Mouse (Mus musculus) midbrain, embryonic 14.5 days (tissue): ENCODE data around the gene Gm28042. TPM values are rescaled to one million over a fixed set of nuclear protein-coding genes. Genes with fewer than 3 reads are reported as not detected.

Source experiments
- ATAC-seq: fragments of 200-750 bp; cut with Nextera tagmentation; 2 replicates; pipeline ENCODE4 v1.8.0; 2017; ENCODE audit warnings: moderate number of reproducible peaks, moderate library complexity; ENCODE audit not compliant: low FRiP score, low TSS enrichment
- DNase-seq: peaks from one replicate; pipeline ENCODE4 v3.0.0-alpha.2; 2015
- H3K27ac ChIP-seq: fragments of 300-500 bp; sonication (generic); replicated peaks from 2 replicates; pipeline ENCODE4 v1.5.1; 2014; ENCODE audit warnings: mild to moderate bottlenecking, low read depth, low read length, moderate library complexity
- H3K27me3 ChIP-seq: fragments of 300-500 bp; sonication (generic); 2 replicates; pipeline ENCODE4 v1.6.1; 2014; ENCODE audit warnings: low read length, control low read depth, mixed read lengths; ENCODE audit not compliant: control insufficient read depth, insufficient read depth
- H3K36me3 ChIP-seq: fragments of 300-500 bp; sonication (generic); 2 replicates; pipeline ENCODE4 v1.6.1; 2014; ENCODE audit warnings: low read length, control low read depth; ENCODE audit not compliant: control insufficient read depth, insufficient read depth
- H3K4me1 ChIP-seq: fragments of 300-500 bp; sonication (generic); 2 replicates; pipeline ENCODE4 v1.6.1; 2014; ENCODE audit warnings: mild to moderate bottlenecking, antibody characterized with exemption, low read length, control low read depth; ENCODE audit not compliant: control insufficient read depth, insufficient read depth
- H3K4me2 ChIP-seq: fragments of 300-500 bp; sonication (generic); 2 replicates; pipeline ENCODE4 v1.6.1; 2014; ENCODE audit warnings: mild to moderate bottlenecking, low read length, moderate library complexity
- H3K4me3 ChIP-seq: fragments of 300-500 bp; sonication (generic); replicated peaks from 2 replicates; pipeline ENCODE4 v1.5.1; 2014; ENCODE audit warnings: low read depth, low read length
- H3K9ac ChIP-seq: fragments of 300-500 bp; sonication (generic); replicated peaks from 2 replicates; pipeline ENCODE4 v1.6.1; 2014; ENCODE audit warnings: mild to moderate bottlenecking, low read length, moderate library complexity
- H3K9me3 ChIP-seq: fragments of 300-500 bp; sonication (generic); 2 replicates; pipeline ENCODE4 v1.6.1; 2016; ENCODE audit warnings: low read length, control low read depth, mixed read lengths; ENCODE audit not compliant: control insufficient read depth
- WGBS: fragments of 180-500 bp; shearing (Covaris S2); extraction: QIAGEN DNeasy Blood & Tissue Kit; methylation state at CpG from one replicate; pipeline ENCODE4 v1.1.7; 2014; 5-methylcytosine and 5-hydroxymethylcytosine counted together
- polyA plus RNA-seq: library from polyadenylated mRNA; unstranded; fragments of >200 nt; fragmentation: Nextera tagmentation; extraction: Ambion mirVana; gene quantifications from 2 replicates; pipeline ENCODE4 v1.2.1, GENCODE M21; 2014

Gm28042 gene
- polyA plus RNA-seq, 1 experiment from 2014 or later, result 5.2 TPM

GRCm38 (mm10) chr2:120027950-120028331 lies 648 bp downstream of the Gm28042 start:
- Histone ChIP-seq H3K27me3 (no peaks in the 10 kb centered on the region), H3K4me1 (peaks cover 15% of the 10 kb centered on the region), H3K9me3 (no peaks in the 10 kb centered on the region), H3K4me3 (peak overlapping the region; percentile 65), H3K27ac (peak overlapping the region; percentile 88), H3K36me3 (peaks cover 60% of the 10 kb centered on the region), H3K9ac (peak overlapping the region; percentile 77), H3K4me2 (peak overlapping the region; percentile 64)
- DNase-seq, result peak; percentile 42
- 45% methylated on average over 3 of the region's 3 CpGs for WGBS
- peak; percentile 24; the same call in 1 of the 2 replicates for ATAC-seq

- no peak overlapping the region for H3K9ac ChIP-seq
- H3K4me3 ChIP-seq, result no peak overlapping the region
- peaks cover 59% of the 10 kb centered on the region for H3K36me3 ChIP-seq
- no peaks in the 10 kb centered on the region for H3K27me3 ChIP-seq
- H3K4me2 ChIP-seq, result no peak overlapping the region
- ATAC-seq, result no peak
- no peak overlapping the region for H3K27ac ChIP-seq
- H3K4me1 ChIP-seq, result peaks cover 15% of the 10 kb centered on the region
- 96% methylated on average over 8 of the region's 8 CpGs for WGBS
- no peaks in the 10 kb centered on the region for H3K9me3 ChIP-seq
- DNase-seq, result no peak
These were observed 3.1 kb downstream of the Gm28042 start for GRCm38 (mm10) chr2:120030380-120030779.

- WGBS, result 93% methylated on average over 12 of the region's 12 CpGs
- Histone ChIP-seq H3K4me1 (peaks cover 8% of the 10 kb centered on the region), H3K4me3 (no peak within 1 kb of the TSS), H3K4me2 (no peak within 1 kb of the TSS), H3K9ac (no peak within 1 kb of the TSS), H3K9me3 (no peaks in the 10 kb centered on the region), H3K27ac (no peak within 1 kb of the TSS), H3K27me3 (no peaks in the 10 kb centered on the region), H3K36me3 (peaks cover 78% of the 10 kb centered on the region)
- ATAC-seq (no peak), DNase-seq (no peak)
These were observed 5.6 kb downstream of the Gm28042 start, which contains the start of gene Pla2g4b for GRCm38 (mm10) chr2:120032726-120033467. Gene Pla2g4b (plus strand): TSS chr2:120033417.

- no peak overlapping the region for H3K9ac ChIP-seq
- no peaks in the 10 kb centered on the region for H3K9me3 ChIP-seq
- ATAC-seq (no peak), DNase-seq (no peak)
- no peaks in the 10 kb centered on the region for H3K4me1 ChIP-seq
- 82% methylated on average over 5 of the region's 5 CpGs for WGBS
- no peak overlapping the region for H3K27ac ChIP-seq
- H3K36me3 ChIP-seq, result peaks cover 86% of the 10 kb centered on the region
- H3K27me3 ChIP-seq, result no peaks in the 10 kb centered on the region
- H3K4me2 ChIP-seq, result no peak overlapping the region
- no peak overlapping the region for H3K4me3 ChIP-seq
These were observed 6.4 kb downstream of the Gm28042 start for GRCm38 (mm10) chr2:120033726-120034125.

- no peak overlapping the region for H3K4me2 ChIP-seq
- ATAC-seq (no peak), DNase-seq (no peak)
- H3K9ac ChIP-seq, result no peak overlapping the region
- 97% methylated on average over 9 of the region's 9 CpGs for WGBS
- no peaks in the 10 kb centered on the region for H3K27me3 ChIP-seq
- no peaks in the 10 kb centered on the region for H3K4me1 ChIP-seq
- H3K4me3 ChIP-seq, result no peak overlapping the region
- no peaks in the 10 kb centered on the region for H3K9me3 ChIP-seq
- peaks cover 96% of the 10 kb centered on the region for H3K36me3 ChIP-seq
- no peak overlapping the region for H3K27ac ChIP-seq
These were observed 10.5 kb downstream of the Gm28042 start for GRCm38 (mm10) chr2:120037744-120038143.

- no peak overlapping the region for H3K4me2 ChIP-seq
- H3K27me3 ChIP-seq, result no peaks in the 10 kb centered on the region
- DNase-seq (no peak), ATAC-seq (no peak)
- no peaks in the 10 kb centered on the region for H3K4me1 ChIP-seq
- H3K4me3 ChIP-seq, result no peak overlapping the region
- peaks cover 66% of the 10 kb centered on the region for H3K36me3 ChIP-seq
- 97% methylated on average over 5 of the region's 5 CpGs for WGBS
- H3K9me3 ChIP-seq, result no peaks in the 10 kb centered on the region
- no peak overlapping the region for H3K9ac ChIP-seq
- H3K27ac ChIP-seq, result no peak overlapping the region
These were observed 13.7 kb downstream of the Gm28042 start for GRCm38 (mm10) chr2:120040991-120041390.

GRCm38 (mm10) chr2:120044101-120044603 lies 16.9 kb downstream of the Gm28042 start:
- no peak overlapping the region for H3K27ac ChIP-seq
- H3K9me3 ChIP-seq, result no peaks in the 10 kb centered on the region
- ATAC-seq (no peak), DNase-seq (no peak)
- peaks cover 35% of the 10 kb centered on the region for H3K36me3 ChIP-seq
- no peak overlapping the region for H3K4me2 ChIP-seq
- H3K4me3 ChIP-seq, result no peak overlapping the region
- WGBS, result 73% methylated on average over 4 of the region's 4 CpGs
- no peak overlapping the region for H3K9ac ChIP-seq
- H3K27me3 ChIP-seq, result no peaks in the 10 kb centered on the region
- no peaks in the 10 kb centered on the region for H3K4me1 ChIP-seq

- Histone ChIP-seq H3K4me2 (no peak overlapping the region), H3K4me3 (no peak overlapping the region), H3K27ac (no peak overlapping the region), H3K36me3 (peaks cover 30% of the 10 kb centered on the region), H3K27me3 (no peaks in the 10 kb centered on the region), H3K9ac (no peak overlapping the region), H3K4me1 (no peaks in the 10 kb centered on the region), H3K9me3 (no peaks in the 10 kb centered on the region)
- WGBS, result 80% methylated on average over 3 of the region's 3 CpGs
- ATAC-seq (no peak), DNase-seq (no peak)
These were observed 17.4 kb downstream of the Gm28042 start for GRCm38 (mm10) chr2:120044676-120045075.
